Mouse (Mus musculus): ENCODE measurements around the gene Tnfrsf13c. TPM values are rescaled to one million over a fixed set of nuclear protein-coding genes. Genes with fewer than 3 reads are reported as not detected.

Tnfrsf13c gene
- under 1 TPM in 1 of 2 experiments, not detected in 1; 0.61 TPM for polyA plus RNA-seq (2012; fragmentation: generic; extraction: Trizol)

DNA sequence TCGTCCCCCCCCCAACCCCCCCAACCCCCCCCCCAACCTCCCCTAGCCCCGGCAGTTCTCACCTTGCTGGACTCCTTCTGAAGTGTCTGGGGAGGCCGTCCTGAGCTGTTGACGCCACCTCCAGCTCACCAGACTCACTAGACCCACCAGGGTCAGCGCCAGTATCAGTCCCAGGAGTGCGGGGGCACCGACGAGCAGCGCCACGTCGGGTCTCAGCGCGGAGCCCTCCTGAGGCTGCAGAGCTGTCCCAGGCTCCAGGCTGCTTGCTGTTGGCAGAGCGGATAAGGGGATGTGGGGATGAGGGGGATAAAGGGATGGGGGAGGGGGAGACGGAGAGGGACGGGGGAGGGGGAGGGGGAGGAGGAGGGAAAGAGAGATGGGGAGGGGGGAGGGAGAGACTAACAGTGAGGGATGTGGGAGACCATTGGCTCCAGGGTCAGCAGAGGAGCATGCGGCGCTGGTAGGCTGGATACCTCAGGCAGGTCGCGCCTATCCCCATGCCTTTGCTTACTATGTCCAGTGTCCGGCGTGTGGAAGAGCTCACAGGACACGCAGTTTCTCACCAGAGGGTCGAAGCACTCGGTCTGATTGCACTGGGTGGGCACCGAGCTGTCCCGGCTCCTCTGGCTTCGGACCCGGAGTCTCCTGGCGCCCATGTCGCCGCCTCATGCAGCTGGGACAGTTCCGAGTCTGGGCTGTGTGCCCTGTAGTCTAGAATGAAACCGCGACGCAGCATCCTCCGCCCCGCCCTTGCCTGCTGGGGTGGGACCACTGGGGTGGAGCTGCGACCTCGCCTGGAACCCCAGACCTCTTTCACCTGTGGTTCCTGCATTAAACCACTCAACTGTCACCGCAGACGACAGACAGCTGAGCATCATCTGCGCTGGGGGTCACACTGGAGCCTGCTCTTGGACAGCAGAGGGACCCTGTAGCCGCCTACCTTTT lies at the start of gene Tnfrsf13c:
TSS of gene Tnfrsf13c (minus strand) at position 713 of the 945 bp plus-strand sequence.

GRCm38 (mm10) chr15:82252097-82252496 lies 27.9 kb upstream of the Tnfrsf13c start, which contains the start of gene 1500009C09Rik:
TSS of gene 1500009C09Rik (plus strand) at chr15:82252397.

DNA sequence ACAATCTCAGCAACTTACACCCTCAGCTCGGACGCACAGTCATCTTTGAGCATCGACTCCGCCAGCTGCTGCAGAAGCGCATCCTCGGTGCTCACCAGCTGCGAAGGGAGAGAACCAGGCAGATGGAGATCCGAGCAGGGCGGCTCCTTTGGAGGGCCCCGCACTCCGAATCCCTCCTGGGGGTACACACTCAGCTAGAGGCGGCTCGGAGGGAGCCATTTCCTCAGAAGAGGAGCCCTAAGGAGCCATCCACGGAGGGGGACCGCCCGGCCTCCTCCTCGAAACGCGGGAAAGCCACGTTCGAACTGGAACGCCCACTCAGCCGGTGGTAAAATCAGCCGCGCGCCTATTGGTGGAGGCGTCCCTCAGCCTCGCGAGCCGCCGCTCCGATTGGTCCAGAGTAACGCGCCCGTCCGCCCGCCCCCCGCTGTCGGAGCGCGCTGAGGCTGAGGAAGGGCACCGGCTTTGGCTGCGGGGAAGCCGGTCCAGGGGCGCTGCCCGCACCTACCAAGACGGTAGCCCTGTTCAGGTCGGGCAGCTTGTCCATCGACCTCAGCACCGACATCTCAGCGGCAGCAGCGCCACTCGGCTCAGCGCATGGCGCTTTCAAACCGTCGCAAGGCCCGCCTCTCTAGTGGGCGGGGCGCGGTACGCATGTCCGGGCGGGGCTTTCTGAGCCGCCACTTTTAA lies 20.1 kb upstream of the Tnfrsf13c start, which contains the start of gene Cenpm:
TSS of gene Cenpm (minus strand) at position 634 of the 690 bp plus-strand sequence.

GRCm38 (mm10) chr15:82212752-82213063 lies 11.5 kb downstream of the Tnfrsf13c start, which contains the start of gene Shisa8:
TSS of gene Shisa8 (minus strand) at chr15:82212815.

Other genes with a start within 250 kb of the Tnfrsf13c start
- not detected for gene 1700029P11Rik, start 243.8 kb downstream of the Tnfrsf13c start, polyA plus RNA-seq (2012; fragmentation: generic; extraction: Trizol)
- gene Xrcc6, start 236.5 kb downstream of the Tnfrsf13c start, polyA plus RNA-seq (2012; fragmentation: generic; extraction: Trizol), result 10 to 100 TPM; 23.7 to 40.7 TPM
- gene Desi1, start 190.5 kb downstream of the Tnfrsf13c start, polyA plus RNA-seq (2012; fragmentation: generic; extraction: Trizol), result 10 to 100 TPM; 28.2 to 46.7 TPM
- 100 to 1,000 TPM; 121 to 181 TPM for gene Snu13, start 176.8 kb downstream of the Tnfrsf13c start, polyA plus RNA-seq (2012; fragmentation: generic; extraction: Trizol)
- gene 4930407I10Rik, start 165.2 kb downstream of the Tnfrsf13c start, polyA plus RNA-seq (2012; fragmentation: generic; extraction: Trizol), result under 1 TPM in 1 of 2 experiments, not detected in 1; 0.01 TPM
- under 1 TPM in 1 of 2 experiments, not detected in 1; 0.01 TPM for gene Mei1, start 154.4 kb downstream of the Tnfrsf13c start, polyA plus RNA-seq (2012; fragmentation: generic; extraction: Trizol)
- 10 to 100 TPM in 1 of 2 experiments, 1 to 10 TPM in 1; 6.5 to 13.8 TPM for gene Ccdc134, start 96.4 kb downstream of the Tnfrsf13c start, polyA plus RNA-seq (2012; fragmentation: generic; extraction: Trizol)
- 100 to 1,000 TPM in 1 of 2 experiments, 10 to 100 TPM in 1; 70.2 to 128 TPM for gene Srebf2, start 77.2 kb downstream of the Tnfrsf13c start, polyA plus RNA-seq (2012; fragmentation: generic; extraction: Trizol)
- under 1 TPM in 1 of 2 experiments, not detected in 1; 0.28 TPM for gene Shisa8, start 11.6 kb downstream of the Tnfrsf13c start, polyA plus RNA-seq (2012; fragmentation: generic; extraction: Trizol)
- 100 to 1,000 TPM; 147 to 179 TPM for gene Cenpm, start 20.4 kb upstream of the Tnfrsf13c start, polyA plus RNA-seq (2012; fragmentation: generic; extraction: Trizol)
- not detected for gene 1500009C09Rik, start 28.0 kb upstream of the Tnfrsf13c start, polyA plus RNA-seq (2012; fragmentation: generic; extraction: Trizol)
- gene Sept3, start 50.5 kb upstream of the Tnfrsf13c start, polyA plus RNA-seq (2012; fragmentation: generic; extraction: Trizol), result under 1 TPM in 1 of 2 experiments, not detected in 1; 0.04 TPM
- not detected for gene Wbp2nl, start 74.6 kb upstream of the Tnfrsf13c start, polyA plus RNA-seq (2012; fragmentation: generic; extraction: Trizol)
- 100 to 1,000 TPM in 1 of 2 experiments, 10 to 100 TPM in 1; 21.5 to 103 TPM for gene Naga, start 114.6 kb upstream of the Tnfrsf13c start, polyA plus RNA-seq (2012; fragmentation: generic; extraction: Trizol)
- gene Pheta2, start 114.6 kb upstream of the Tnfrsf13c start, polyA plus RNA-seq (2012; fragmentation: generic; extraction: Trizol), result under 1 TPM; 0.01 to 0.18 TPM
- 100 to 1,000 TPM; 579 to 591 TPM for gene Smdt1, start 114.6 kb upstream of the Tnfrsf13c start, polyA plus RNA-seq (2012; fragmentation: generic; extraction: Trizol)
- gene Ndufa6, start 130.0 kb upstream of the Tnfrsf13c start, polyA plus RNA-seq (2012; fragmentation: generic; extraction: Trizol), result 100 to 1,000 TPM; 143 to 543 TPM
- under 1 TPM; 0.12 to 0.59 TPM for gene Cyp2d22, start 155.9 kb upstream of the Tnfrsf13c start, polyA plus RNA-seq (2012; fragmentation: generic; extraction: Trizol)
- gene Cyp2d11, start 169.7 kb upstream of the Tnfrsf13c start, polyA plus RNA-seq (2012; fragmentation: generic; extraction: Trizol), result not detected
- not detected for gene Cyp2d10, start 182.8 kb upstream of the Tnfrsf13c start, polyA plus RNA-seq (2012; fragmentation: generic; extraction: Trizol)
- gene Cyp2d9, start 209.1 kb upstream of the Tnfrsf13c start, polyA plus RNA-seq (2012; fragmentation: generic; extraction: Trizol), result not detected